Mouse (Mus musculus) olfactory bulb, adult 2 months (tissue): ENCODE results near the gene Gramd4.

Source experiments
- CTCF ChIP-seq: fragments of 200-500 bp; IDR thresholded peaks from 2 replicates; pipeline ENCODE4 v1.5.1; 2012; ENCODE audit warnings: low read depth, mild to moderate bottlenecking, low read length, moderate library complexity; ENCODE audit not compliant: insufficient read depth
- POLR2A ChIP-seq: fragments of 200-500 bp; IDR thresholded peaks from 2 replicates; pipeline ENCODE4 v1.6.1; 2012; ENCODE audit warnings: mild to moderate bottlenecking, low read depth, low read length, moderate library complexity; ENCODE audit not compliant: insufficient read depth

- no peak for TF ChIP-seq CTCF
- TF ChIP-seq POLR2A, result no peak
Observed at GRCm38 (mm10) chr15:86122261-86122949, 64.9 kb downstream of the Gramd4 start.
